Mouse (Mus musculus) bone marrow, adult 2 months (tissue): ENCODE data around the gene Shisa4.

Source experiments
- CTCF ChIP-seq: fragments of 200-500 bp; IDR thresholded peaks from 2 replicates; pipeline ENCODE4 v1.5.1; 2011; ENCODE audit warnings: low read length, control low read depth; ENCODE audit not compliant: control insufficient read depth, insufficient read depth
- POLR2A ChIP-seq: fragments of 200-500 bp; IDR thresholded peaks from 2 replicates; pipeline ENCODE4 v1.6.1; 2011; ENCODE audit warnings: low read depth, mild to moderate bottlenecking, control low read depth, low read length, borderline replicate concordance; ENCODE audit not compliant: control insufficient read depth

DNA sequence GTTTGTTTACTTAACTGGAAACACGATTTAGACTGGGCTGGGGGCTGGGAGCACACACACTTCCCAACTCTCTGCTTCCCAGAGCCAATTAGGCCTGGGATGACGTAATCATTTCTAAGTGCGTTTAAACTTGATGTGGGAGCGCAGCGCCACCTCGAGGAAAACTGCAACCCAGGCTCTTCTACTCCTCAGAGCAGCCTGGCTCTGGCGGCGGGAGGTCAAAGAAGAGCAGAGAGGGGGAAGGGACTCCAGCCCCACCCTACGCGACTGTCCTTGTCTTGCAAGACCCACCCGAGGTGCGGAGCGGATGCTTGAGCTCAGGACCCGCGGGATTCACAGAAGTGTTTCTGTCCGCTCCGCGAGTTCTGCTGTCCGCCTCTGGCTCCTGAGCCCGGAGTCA, 6.8 kb downstream of the Shisa4 start:
- no peak for TF ChIP-seq POLR2A
- peak; percentile 64 for TF ChIP-seq CTCF
